Mouse (Mus musculus) left cerebral cortex, postnatal 14 days (tissue): Measurements from ENCODE around the gene Ddn. TPM values are rescaled to one million over a fixed set of nuclear protein-coding genes. Genes with fewer than 3 reads are reported as not detected.

Source experiments
- DNase-seq, 2 experiments: peaks; one replicate each; pipeline ENCODE4 v3.0.0; 2021 to 2022; ENCODE audit warnings: low spot score in 2 of 2, mixed read lengths in 1 of 2
- intact Hi-C: fragments of 180-260 bp; cut with DNase I; formaldehyde crosslinking; loops from one replicate; pipeline ENCODE4 v1.15.1; 2025
- total RNA-seq, 2 experiments: library from RNA; stranded (reverse); gene quantifications; 2 replicates each; pipeline ENCODE4 v1.2.3; 2021

Gene Ddn
- total RNA-seq, 2 experiments from 2014 or later: 421 to 445 TPM

DNA sequence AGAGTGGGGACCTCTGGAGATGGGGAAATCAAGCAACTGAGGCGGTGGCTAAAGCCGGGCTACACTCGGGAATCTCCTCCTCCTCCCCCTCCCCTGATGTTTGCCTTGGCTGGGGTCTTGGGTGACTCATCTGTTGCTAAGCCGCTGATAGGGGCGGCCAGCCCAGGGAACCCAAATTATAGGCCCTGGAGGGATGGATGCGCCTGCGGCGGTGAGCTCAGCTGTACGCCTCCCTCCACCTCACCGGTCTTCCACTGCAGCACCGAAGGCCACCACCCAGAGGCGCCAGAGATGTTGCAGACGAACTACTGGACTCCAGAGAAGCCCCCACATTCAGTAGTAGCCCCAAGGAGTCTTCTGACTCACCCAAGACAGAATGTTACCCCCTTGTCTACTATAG, 28.7 kb downstream of the Ddn start:
- intact Hi-C loops: no loop called here
- no peak for DNase-seq

- no peak for DNase-seq
- intact Hi-C loops: no loop called here
Measured at GRCm38 (mm10) chr15:98780075-98780474, 29.2 kb downstream of the Ddn start.

GRCm38 (mm10) chr15:98778806-98779205, 30.5 kb downstream of the Ddn start:
- intact Hi-C loops: no loop called here
- no peak for DNase-seq

GRCm38 (mm10) chr15:98778191-98778770, 31.0 kb downstream of the Ddn start:
- intact Hi-C loops: no loop called here
- DNase-seq: no peak

GRCm38 (mm10) chr15:98777762-98778161, 31.5 kb downstream of the Ddn start, which contains the start of gene Wnt10b:
TSS of gene Wnt10b (minus strand) at chr15:98778150.
- intact Hi-C loops: no loop called here
- no peak for DNase-seq

- intact Hi-C loops: no loop called here
- DNase-seq: no peak
Measured at GRCm38 (mm10) chr15:98777005-98777616, 32.2 kb downstream of the Ddn start.

DNA sequence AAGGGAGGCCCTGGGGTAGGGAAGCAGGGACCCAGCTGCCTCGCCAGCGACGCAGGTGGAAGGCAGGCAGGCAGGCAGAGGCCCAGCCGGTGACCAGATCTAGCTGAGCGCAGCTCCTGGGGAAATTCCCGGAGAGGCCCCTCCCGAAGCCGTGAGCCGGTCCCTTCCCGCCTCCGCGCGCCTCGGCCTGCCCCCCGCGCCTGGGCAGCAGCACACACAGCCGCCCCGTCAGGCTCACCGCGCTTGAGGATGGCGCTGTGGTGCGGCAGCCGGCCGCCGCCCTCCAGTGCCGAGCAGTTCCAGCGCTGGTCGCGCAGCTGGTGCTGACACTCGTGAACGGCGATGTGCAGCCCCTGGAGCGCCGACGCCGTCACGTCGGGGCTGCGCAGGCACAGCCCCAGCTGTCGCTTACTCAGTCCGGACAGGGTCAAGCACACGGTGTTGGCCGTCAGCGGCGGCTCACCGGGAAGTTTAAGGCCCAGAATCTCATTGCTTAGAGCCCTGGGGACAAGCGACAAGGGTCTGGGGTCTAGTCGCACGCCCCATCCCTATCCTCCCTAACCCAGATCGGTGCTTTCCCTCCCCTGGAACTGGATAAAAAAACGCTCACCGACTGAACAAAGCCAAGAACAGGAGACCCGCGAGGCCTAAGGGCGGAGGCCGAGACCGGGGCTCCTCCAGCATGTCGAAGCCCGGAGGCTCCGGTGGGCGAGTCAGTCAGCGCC, 32.8 kb downstream of the Ddn start:
- intact Hi-C loops: no loop called here
- DNase-seq: no peak

- no peak for DNase-seq
- intact Hi-C loops: no loop called here
Measured at GRCm38 (mm10) chr15:98775533-98775932, 33.8 kb downstream of the Ddn start.

GRCm38 (mm10) chr15:98774096-98774495, 35.2 kb downstream of the Ddn start:
- no peak for DNase-seq
- intact Hi-C loops: no loop called here

- intact Hi-C loops: no loop called here
- no peak for DNase-seq
Measured at GRCm38 (mm10) chr15:98772511-98773211, 36.6 kb downstream of the Ddn start.

GRCm38 (mm10) chr15:98771813-98772425, 37.4 kb downstream of the Ddn start:
- intact Hi-C loops: no loop called here
- DNase-seq: no peak

GRCm38 (mm10) chr15:98768259-98768658, 41.0 kb downstream of the Ddn start:
- no peak for DNase-seq
- intact Hi-C loops: no loop called here

DNA sequence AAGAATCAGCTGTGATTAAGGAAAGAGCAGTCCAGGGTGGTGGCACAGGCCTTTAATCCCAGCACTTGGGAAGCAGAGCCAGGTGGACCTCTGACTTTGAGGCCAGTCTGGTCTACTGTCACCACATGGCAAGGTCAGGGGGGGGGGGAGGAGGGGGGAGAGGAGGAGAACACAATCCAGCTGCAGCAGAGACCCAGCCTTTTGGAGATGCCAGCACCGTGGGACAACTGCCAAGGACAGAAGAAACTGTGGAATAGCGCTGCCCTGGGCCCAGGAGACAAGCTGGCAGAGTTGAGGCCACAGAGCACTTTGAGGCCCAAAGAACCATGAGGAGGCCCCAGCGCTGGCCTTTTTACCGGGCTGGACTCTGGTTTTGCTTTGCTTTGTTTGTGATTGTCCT, 43.4 kb downstream of the Ddn start:
- no peak for DNase-seq
- intact Hi-C loops: no loop called here

- peak; percentile 96 to 98 for DNase-seq
- intact Hi-C loops: no loop called here
Measured at GRCm38 (mm10) chr15:98762670-98763529, 46.4 kb downstream of the Ddn start, which contains the start of gene Arf3. TSS of gene Arf3 (minus strand) at chr15:98763214.

- DNase-seq: peak; percentile 70 to 74
- intact Hi-C loops: no loop called here
Measured at GRCm38 (mm10) chr15:98762201-98762621, 47.1 kb downstream of the Ddn start.

GRCm38 (mm10) chr15:98754125-98754524, 55.2 kb downstream of the Ddn start:
- intact Hi-C loops: no loop called here
- no peak for DNase-seq
